Mouse (Mus musculus) heart, embryonic 14.5 days (tissue): ENCODE measurements around the gene Adk. TPM values are rescaled to one million over a fixed set of nuclear protein-coding genes. Genes with fewer than 3 reads are reported as not detected.

Experiments used
- ATAC-seq: fragments of 200-750 bp; cut with Nextera tagmentation; 2 replicates; pipeline ENCODE4 v1.8.0; 2017; ENCODE audit warnings: low read depth, moderate TSS enrichment; ENCODE audit not compliant: insufficient number of reproducible peaks, insufficient read depth, low FRiP score
- H3K27ac ChIP-seq, 2 experiments: fragments of 200-500 bp in 1 of 2; fragments of 300-500 bp in 1 of 2; sonication (generic) in 1 of 2; replicated peaks in 1 of 2; 2 replicates each; pipeline ENCODE4 v1.5.1; 2012 to 2014; ENCODE audit warnings: low read depth in 2 of 2, low read length in 2 of 2, control low read depth in 1 of 2, mild to moderate bottlenecking in 1 of 2, mixed read lengths in 1 of 2; ENCODE audit not compliant: control insufficient read depth in 1 of 2, insufficient read depth in 1 of 2
- H3K27me3 ChIP-seq: fragments of 300-500 bp; sonication (generic); 2 replicates; pipeline ENCODE4 v1.6.1; 2014; ENCODE audit warnings: mild to moderate bottlenecking, low read length, control low read depth; ENCODE audit not compliant: control insufficient read depth, insufficient read depth
- H3K36me3 ChIP-seq: fragments of 300-500 bp; sonication (generic); 2 replicates; pipeline ENCODE4 v1.6.1; 2014; ENCODE audit warnings: mild to moderate bottlenecking, control low read depth, low read length, mixed read lengths; ENCODE audit not compliant: control insufficient read depth, insufficient read depth
- H3K4me1 ChIP-seq, 2 experiments: fragments of 200-500 bp in 1 of 2; fragments of 300-500 bp in 1 of 2; sonication (generic) in 1 of 2; 2 replicates each; pipeline ENCODE4 v1.6.1; 2012 to 2014; ENCODE audit warnings: low read length in 2 of 2, control low read depth in 1 of 2, mixed read lengths in 1 of 2; ENCODE audit not compliant: control insufficient read depth in 2 of 2, insufficient read depth in 2 of 2
- H3K4me2 ChIP-seq: fragments of 300-500 bp; sonication (generic); 2 replicates; pipeline ENCODE4 v1.6.1; 2014; ENCODE audit warnings: mild to moderate bottlenecking, low read length
- H3K4me3 ChIP-seq, 2 experiments: fragments of 200-500 bp in 1 of 2; fragments of 300-500 bp in 1 of 2; sonication (generic) in 1 of 2; 2 replicates each; pipeline ENCODE4 v1.5.1; 2012 to 2014; ENCODE audit warnings: low read length in 2 of 2, mild to moderate bottlenecking in 2 of 2, control low read depth in 1 of 2, low read depth in 1 of 2, moderate library complexity in 1 of 2; ENCODE audit not compliant: control insufficient read depth in 1 of 2, insufficient read depth in 1 of 2
- H3K9ac ChIP-seq: fragments of 300-500 bp; sonication (generic); 2 replicates; pipeline ENCODE4 v1.6.1; 2014; ENCODE audit warnings: mild to moderate bottlenecking, low read length
- H3K9me3 ChIP-seq: fragments of 300-500 bp; sonication (generic); 2 replicates; pipeline ENCODE4 v1.6.1; 2016; ENCODE audit warnings: low read length, control low read depth; ENCODE audit not compliant: control insufficient read depth
- WGBS: fragments of 180-500 bp; shearing (Covaris S2); extraction: QIAGEN DNeasy Blood & Tissue Kit; methylation state at CpG from one replicate; pipeline ENCODE4 v1.1.7; 2014; 5-methylcytosine and 5-hydroxymethylcytosine counted together
- polyA plus RNA-seq: library from polyadenylated mRNA; unstranded; fragments of >200 nt; fragmentation: Nextera tagmentation; extraction: Ambion mirVana; gene quantifications from 2 replicates; pipeline ENCODE4 v1.2.1, GENCODE M21; 2014

Adk gene
- polyA plus RNA-seq, 1 experiment from 2014 or later, result 250 TPM

DNA sequence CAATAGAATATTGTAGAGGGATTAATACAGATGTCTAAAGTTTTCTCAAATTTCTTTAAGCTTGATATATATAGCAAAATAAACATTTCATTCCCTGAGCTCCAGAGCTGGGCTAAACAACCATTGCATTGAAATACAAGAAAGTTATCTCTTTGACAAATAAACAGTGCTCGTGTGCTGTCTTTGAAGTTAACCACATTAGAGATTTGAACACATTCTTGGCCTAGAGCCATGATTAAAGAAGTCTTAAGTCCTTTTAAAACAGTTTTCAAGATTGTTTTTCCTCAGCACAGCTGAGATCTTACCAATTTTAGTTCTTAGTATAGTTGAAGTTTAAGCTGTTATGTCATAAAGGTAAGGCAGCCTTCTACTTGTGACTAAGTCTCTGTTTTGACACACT is 11.9 kb downstream of the Adk start:
- H3K4me3 ChIP-seq, result no peak overlapping the region
- WGBS, result 23% methylated on average over 1 of the region's 1 CpGs
- no peak overlapping the region for H3K9ac ChIP-seq
- H3K9me3 ChIP-seq, result no peaks in the 10 kb centered on the region
- no peaks in the 10 kb centered on the region for H3K27me3 ChIP-seq
- peaks cover 6 to 13% of the 10 kb centered on the region in 2 experiments for H3K4me1 ChIP-seq
- H3K36me3 ChIP-seq, result no peaks in the 10 kb centered on the region
- H3K4me2 ChIP-seq, result no peak overlapping the region
- H3K27ac ChIP-seq, result no peak overlapping the region
- no peak for ATAC-seq

DNA sequence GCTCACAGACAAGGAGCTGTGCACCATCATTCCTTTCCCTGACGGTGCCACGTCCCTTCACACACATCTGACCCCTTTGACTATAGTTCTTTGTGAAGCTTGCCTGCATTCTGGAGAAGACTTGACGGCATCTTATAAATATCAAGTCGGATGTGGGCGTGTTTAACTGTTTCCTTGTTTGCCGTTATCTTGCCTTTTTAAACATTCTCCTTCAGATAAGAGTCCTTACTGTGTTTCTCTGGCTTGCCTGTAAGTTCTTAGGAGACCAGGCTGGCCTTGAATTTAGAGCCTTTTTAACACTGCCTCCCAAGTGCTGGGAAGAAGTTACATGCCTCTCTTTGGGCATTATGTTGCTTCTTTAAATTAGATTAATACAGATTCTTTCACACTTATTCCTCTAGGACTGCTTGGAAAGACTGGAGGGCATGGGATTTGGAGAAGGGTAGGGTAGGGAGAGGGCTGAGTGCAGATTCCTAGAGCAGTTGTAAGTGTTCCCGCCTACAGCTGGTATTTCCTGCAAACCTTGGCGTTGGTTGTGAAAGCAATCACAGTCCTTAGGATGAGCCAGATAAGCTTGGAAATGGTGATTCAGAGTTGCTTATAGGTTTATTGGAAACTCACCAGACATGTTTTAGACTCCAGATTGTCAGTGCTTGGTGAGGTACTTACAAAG is 13.3 kb downstream of the Adk start:
- H3K9ac ChIP-seq, result no peak overlapping the region
- H3K4me1 ChIP-seq, result peaks cover 9 to 21% of the 10 kb centered on the region in 2 experiments
- no peaks in the 10 kb centered on the region for H3K9me3 ChIP-seq
- H3K36me3 ChIP-seq, result no peaks in the 10 kb centered on the region
- H3K4me2 ChIP-seq, result no peak overlapping the region
- 20% methylated on average over 8 of the region's 8 CpGs for WGBS
- peak overlapping the region; percentile 45 to 50; a peak in 3 of 4 replicates for H3K27ac ChIP-seq
- no peaks in the 10 kb centered on the region for H3K27me3 ChIP-seq
- no peak for ATAC-seq
- no peak overlapping the region for H3K4me3 ChIP-seq

DNA sequence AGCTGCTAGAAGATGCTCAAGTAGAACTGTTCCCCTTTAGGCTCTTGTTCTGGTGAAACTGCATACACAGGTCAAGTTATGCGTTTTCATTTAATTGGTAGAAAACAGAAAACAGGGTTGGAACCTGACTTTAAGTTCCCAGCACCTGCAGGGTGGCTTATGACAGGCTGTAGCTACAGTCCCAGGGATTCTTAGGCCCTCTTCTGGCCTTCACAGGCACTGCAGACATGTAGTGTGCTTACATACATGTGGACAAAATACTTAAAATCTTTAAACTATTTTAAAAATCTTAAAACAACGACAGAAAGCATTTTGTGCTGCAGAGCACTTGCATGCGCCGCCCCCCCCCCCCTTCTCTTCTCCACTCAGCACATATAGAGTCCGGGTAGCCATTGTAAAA is 17.2 kb downstream of the Adk start:
- peaks cover 11 to 30% of the 10 kb centered on the region in 2 experiments for H3K4me1 ChIP-seq

DNA sequence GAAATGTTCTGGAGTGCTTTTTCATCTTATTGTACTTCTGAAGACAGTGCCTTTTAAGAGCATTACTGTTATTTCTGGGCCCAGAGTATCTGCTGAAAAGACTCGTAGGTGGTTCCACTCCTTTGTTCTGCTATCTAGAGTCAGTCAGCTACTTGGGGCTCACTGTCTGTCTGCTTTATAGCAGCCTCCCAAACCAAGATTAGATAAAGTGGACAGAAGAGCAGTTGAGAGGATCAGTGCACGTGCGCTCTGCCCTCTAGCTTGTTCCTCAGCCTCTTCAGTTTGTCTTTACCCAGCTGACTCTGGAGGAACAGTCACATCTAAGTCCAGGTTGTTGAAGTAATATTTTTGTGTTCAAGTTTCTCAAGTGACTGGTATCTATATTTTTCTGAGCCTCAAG is 21.6 kb downstream of the Adk start:
- Histone ChIP-seq H3K9me3 (no peaks in the 10 kb centered on the region), H3K27ac (peak overlapping the region in 1 of 2 experiments; percentile 6; a peak in 2 of 4 replicates), H3K9ac (0 out of 2 replicates have a peak overlapping the region, but pooled peaks have one; percentile 30), H3K4me3 (no peak overlapping the region), H3K36me3 (no peaks in the 10 kb centered on the region), H3K4me2 (peak overlapping the region; percentile 29; the same call in 1 of the 2 replicates), H3K27me3 (no peaks in the 10 kb centered on the region), H3K4me1 (peaks cover 7 to 46% of the 10 kb centered on the region in 2 experiments)
- WGBS, result 20% methylated on average over 3 of the region's 3 CpGs
- no peak for ATAC-seq

More for the DNA sequence above, 17.2 kb downstream of the Adk start:
- no peak overlapping the region for H3K9ac ChIP-seq
- H3K9me3 ChIP-seq, result no peaks in the 10 kb centered on the region
- ATAC-seq, result no peak
- no peak overlapping the region for H3K27ac ChIP-seq
- WGBS, result 86% methylated on average over 5 of the region's 5 CpGs
- no peaks in the 10 kb centered on the region for H3K27me3 ChIP-seq
- no peak overlapping the region for H3K4me2 ChIP-seq
- no peak overlapping the region for H3K4me3 ChIP-seq
- H3K36me3 ChIP-seq, result no peaks in the 10 kb centered on the region

DNA sequence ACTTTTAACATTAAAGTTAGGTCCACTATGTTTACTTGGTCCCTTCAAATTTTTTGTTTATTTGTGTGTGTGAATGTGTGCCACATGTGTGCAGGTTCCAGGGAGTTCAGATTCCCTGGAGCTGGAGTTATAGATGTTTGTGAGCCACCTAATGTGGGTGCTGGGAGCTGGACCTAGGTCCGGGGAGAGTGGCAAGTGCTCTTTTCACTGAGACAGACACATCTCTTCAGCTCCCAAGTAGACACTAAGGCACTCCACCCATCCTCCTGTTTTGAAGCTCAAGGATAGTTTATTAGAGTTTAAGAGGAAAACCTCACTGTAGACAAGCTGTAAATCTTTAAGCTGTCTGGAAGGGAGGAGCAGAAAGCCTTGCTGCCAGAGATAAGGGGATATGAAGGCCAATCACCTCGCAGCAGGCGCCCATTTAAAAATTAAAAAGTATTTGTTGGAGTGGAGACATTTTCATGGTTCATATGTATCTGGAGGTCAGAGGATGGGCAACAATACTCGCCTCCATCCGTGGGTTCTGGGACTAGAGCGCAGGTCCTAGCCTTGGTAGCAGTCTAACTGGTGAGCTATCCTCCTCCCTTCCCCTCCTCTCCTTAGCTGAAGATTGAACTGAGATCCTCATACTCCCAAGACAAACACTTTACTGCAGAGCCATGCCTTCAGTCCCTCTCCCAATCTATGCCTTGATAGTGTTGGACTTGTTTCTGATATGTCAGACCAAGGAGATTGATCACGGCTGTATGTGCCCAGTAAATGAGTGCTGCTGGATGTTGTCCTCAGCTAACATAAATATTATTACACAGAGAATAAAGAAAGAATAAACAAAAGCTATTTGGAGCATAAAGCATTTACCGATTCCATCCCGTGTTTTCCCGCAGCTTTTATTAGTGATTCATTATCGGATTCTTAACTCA is 22.3 kb downstream of the Adk start:
- ATAC-seq, result no peak
- H3K9me3 ChIP-seq, result no peaks in the 10 kb centered on the region
- H3K27ac ChIP-seq, result peak overlapping the region in 1 of 2 experiments; percentile 92; a peak in 1 of 4 replicates
- peak overlapping the region; percentile 83; the same call in 1 of the 2 replicates for H3K9ac ChIP-seq
- H3K4me3 ChIP-seq, result peak overlapping the region in 1 of 2 experiments; percentile 74; a peak in 1 of 4 replicates
- H3K4me1 ChIP-seq, result peaks cover 10 to 49% of the 10 kb centered on the region in 2 experiments
- H3K36me3 ChIP-seq, result no peaks in the 10 kb centered on the region
- H3K4me2 ChIP-seq, result peak overlapping the region; percentile 66
- no peaks in the 10 kb centered on the region for H3K27me3 ChIP-seq
- whole genome bisulfite sequencing, result 50% methylated on average over 11 of the region's 11 CpGs

DNA sequence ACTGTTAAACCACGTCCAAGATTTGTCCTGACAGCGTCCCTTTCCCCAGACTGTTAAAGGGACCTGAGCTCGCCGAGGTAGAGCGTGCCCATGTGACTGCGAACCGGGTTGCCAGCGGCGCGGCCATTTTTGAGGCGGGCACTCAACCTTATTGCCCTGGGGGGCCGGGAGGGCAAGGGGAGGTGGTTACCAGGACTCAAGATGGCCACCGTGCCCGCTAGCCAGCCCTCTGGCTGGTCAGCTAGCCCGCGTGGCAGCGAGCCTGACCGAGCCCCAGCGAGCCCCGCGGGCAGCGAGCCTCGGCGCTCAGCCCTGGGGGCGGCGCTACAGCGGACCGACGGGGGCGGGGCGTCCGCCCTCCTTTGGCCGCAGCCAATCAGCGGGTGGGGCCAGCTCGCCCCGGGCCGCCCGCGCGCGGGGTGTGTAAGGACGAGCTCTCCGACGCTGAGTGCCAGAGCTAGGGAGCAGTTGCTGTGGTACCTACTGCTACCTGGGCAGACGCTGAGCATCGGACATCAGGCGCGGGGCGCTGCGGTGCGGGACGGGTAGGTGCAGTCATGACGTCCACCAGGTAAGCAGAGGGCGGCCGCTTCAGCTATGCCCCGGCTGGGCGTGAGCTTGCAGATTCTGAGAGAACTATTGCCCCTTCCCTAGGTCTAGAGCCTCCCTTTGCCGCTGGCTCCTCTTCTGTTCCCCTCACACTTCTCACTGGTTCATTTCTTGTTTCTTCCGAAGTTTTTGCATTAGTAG is 23.6 kb downstream of the Adk start:
- Histone ChIP-seq H3K9me3 (no peaks in the 10 kb centered on the region), H3K4me2 (peak overlapping the region; percentile 66), H3K27me3 (no peaks in the 10 kb centered on the region), H3K4me1 (peaks cover 7 to 44% of the 10 kb centered on the region in 2 experiments), H3K27ac (peak overlapping the region; percentile 89 to 92), H3K4me3 (peak overlapping the region; percentile 74 to 93), H3K9ac (peak overlapping the region; percentile 83), H3K36me3 (no peaks in the 10 kb centered on the region)
- ATAC-seq, result peak; percentile 99
- under 1% methylated on average over 53 of the region's 59 CpGs for WGBS
